Mouse (Mus musculus) hindbrain, embryonic 12.5 days (tissue): ENCODE measurements around the gene Mrpl49. TPM values are rescaled to one million over a fixed set of nuclear protein-coding genes. Genes with fewer than 3 reads are reported as not detected.

ENCODE experiments used
- microRNA-seq: library from miRNA; unstranded; fragments of <30 nt; microRNA quantifications from one replicate; pipeline ENCODE4, GENCODE M21; 2017
- polyA plus RNA-seq: library from polyadenylated mRNA; unstranded; fragments of >200 nt; fragmentation: Nextera tagmentation; extraction: Ambion mirVana; gene quantifications from 2 replicates; pipeline ENCODE4 v1.2.1, GENCODE M21; 2016

Gene Mrpl49
- polyA plus RNA-seq, 1 experiment from 2014 or later: 67.5 TPM

Small RNA genes within 50 kb of the gene (microRNA-seq; reads per million reads assigned to microRNA genes)
- gene Mir6988: 1.6 reads per million

Other genes with a start within 250 kb of the Mrpl49 start
- gene Frmd8, start 182.5 kb downstream of the Mrpl49 start, polyA plus RNA-seq: 28.7 and 29.9 TPM in 2 replicates
- 2.0 and 2.2 TPM in 2 replicates for gene Slc25a45, start 180.0 kb downstream of the Mrpl49 start, polyA plus RNA-seq
- gene Tigd3, start 163.6 kb downstream of the Mrpl49 start, polyA plus RNA-seq: 11.0 and 11.3 TPM in 2 replicates
- gene Dpf2, start 144.8 kb downstream of the Mrpl49 start, polyA plus RNA-seq: 161 and 177 TPM in 2 replicates
- 5.1 and 6.1 TPM in 2 replicates for gene Cdc42ep2, start 133.0 kb downstream of the Mrpl49 start, polyA plus RNA-seq
- 47.4 and 49.2 TPM in 2 replicates for gene Pola2, start 93.6 kb downstream of the Mrpl49 start, polyA plus RNA-seq
- gene Slc22a20, start 71.6 kb downstream of the Mrpl49 start, polyA plus RNA-seq: not detected in 2 replicates
- 5.5 and 7.7 TPM in 2 replicates for gene Capn1, start 41.9 kb downstream of the Mrpl49 start, polyA plus RNA-seq
- gene Syvn1, start 11.2 kb downstream of the Mrpl49 start, polyA plus RNA-seq: 31.7 and 32.8 TPM in 2 replicates
- gene Fau, start 59 bp upstream of the Mrpl49 start, polyA plus RNA-seq: 561 and 621 TPM in 2 replicates
- 33.6 and 34.4 TPM in 2 replicates for gene Znhit2, start 3.4 kb upstream of the Mrpl49 start, polyA plus RNA-seq
- 38.0 and 40.3 TPM in 2 replicates for gene Tm7sf2, start 10.6 kb upstream of the Mrpl49 start, polyA plus RNA-seq
- gene Vps51, start 19.4 kb upstream of the Mrpl49 start, polyA plus RNA-seq: 78.8 and 79.7 TPM in 2 replicates
- not detected in 2 replicates for gene Tmem262, start 22.2 kb upstream of the Mrpl49 start, polyA plus RNA-seq
- gene Gm28374, start 24.5 kb upstream of the Mrpl49 start, polyA plus RNA-seq: 2.5 and 2.7 TPM in 2 replicates
- gene Zfpl1, start 27.2 kb upstream of the Mrpl49 start, polyA plus RNA-seq: 68.9 and 75.0 TPM in 2 replicates
- 24.5 and 25.4 TPM in 2 replicates for gene Cdca5, start 27.2 kb upstream of the Mrpl49 start, polyA plus RNA-seq
- gene AC131692.1, start 36.6 kb upstream of the Mrpl49 start, polyA plus RNA-seq: 0.35 and 0.38 TPM in 2 replicates
- 0.54 and 0.70 TPM in 2 replicates for gene Naaladl1, start 48.0 kb upstream of the Mrpl49 start, polyA plus RNA-seq
- gene Sac3d1, start 60.9 kb upstream of the Mrpl49 start, polyA plus RNA-seq: 47.9 and 48.3 TPM in 2 replicates
- 33.2 and 33.4 TPM in 2 replicates for gene Snx15, start 70.5 kb upstream of the Mrpl49 start, polyA plus RNA-seq
- gene Batf2, start 83.2 kb upstream of the Mrpl49 start, polyA plus RNA-seq: 0.22 TPM in 1 of 2 replicates, not detected in the other
- 91.6 and 94.6 TPM in 2 replicates for gene Arl2, start 83.8 kb upstream of the Mrpl49 start, polyA plus RNA-seq
- not detected in 2 replicates for gene Majin, start 126.6 kb upstream of the Mrpl49 start, polyA plus RNA-seq
- 1.4 and 1.5 TPM in 2 replicates for gene Gpha2, start 168.6 kb upstream of the Mrpl49 start, polyA plus RNA-seq
- gene Ppp2r5b, start 178.1 kb upstream of the Mrpl49 start, polyA plus RNA-seq: 66.3 and 72.2 TPM in 2 replicates
- gene Atg2a, start 183.9 kb upstream of the Mrpl49 start, polyA plus RNA-seq: 14.7 and 15.4 TPM in 2 replicates
- gene Ehd1, start 218.9 kb upstream of the Mrpl49 start, polyA plus RNA-seq: 90.8 and 92.7 TPM in 2 replicates
- gene Cdc42bpg, start 248.7 kb upstream of the Mrpl49 start, polyA plus RNA-seq: 0.48 and 0.61 TPM in 2 replicates